Mouse (Mus musculus) hindbrain, embryonic 11.5 days (tissue): ENCODE results near the gene Tsc22d4. TPM values are rescaled to one million over a fixed set of nuclear protein-coding genes. Genes with fewer than 3 reads are reported as not detected.

Experiments
- ATAC-seq: fragments of 200-750 bp; cut with Nextera tagmentation; 2 replicates; pipeline ENCODE4 v1.8.0; 2017; ENCODE audit warnings: mild to moderate bottlenecking, moderate TSS enrichment, moderate library complexity; ENCODE audit not compliant: low FRiP score
- DNase-seq: peaks from one replicate; pipeline ENCODE4 v3.0.0-alpha.2; 2015; ENCODE audit warnings: low spot score
- H3K27ac ChIP-seq: fragments of 300-500 bp; sonication (generic); 2 replicates; pipeline ENCODE4 v1.5.1; 2014; ENCODE audit warnings: mild to moderate bottlenecking, low read depth, low read length
- H3K27me3 ChIP-seq: fragments of 300-500 bp; sonication (generic); 2 replicates; pipeline ENCODE4 v1.6.1; 2014; ENCODE audit warnings: mild to moderate bottlenecking, low read length, moderate library complexity, mixed read lengths; ENCODE audit not compliant: control insufficient read depth, insufficient read depth
- H3K36me3 ChIP-seq: fragments of 300-500 bp; sonication (generic); 2 replicates; pipeline ENCODE4 v1.6.1; 2014; ENCODE audit warnings: mild to moderate bottlenecking, low read length, moderate library complexity, mixed read lengths; ENCODE audit not compliant: control insufficient read depth, insufficient read depth
- H3K4me1 ChIP-seq: fragments of 300-500 bp; sonication (generic); replicated peaks from 2 replicates; pipeline ENCODE4 v1.6.1; 2014; ENCODE audit warnings: low read length, mixed read lengths; ENCODE audit not compliant: control insufficient read depth, insufficient read depth
- H3K4me2 ChIP-seq: fragments of 300-500 bp; sonication (generic); replicated peaks from 2 replicates; pipeline ENCODE4 v1.6.1; 2014; ENCODE audit warnings: mild to moderate bottlenecking, low read depth, low read length
- H3K4me3 ChIP-seq: fragments of 300-500 bp; sonication (generic); 2 replicates; pipeline ENCODE4 v1.5.1; 2014; ENCODE audit warnings: low read depth, low read length
- H3K9ac ChIP-seq: fragments of 300-500 bp; sonication (generic); 2 replicates; pipeline ENCODE4 v1.6.1; 2014; ENCODE audit warnings: low read depth, low read length
- H3K9me3 ChIP-seq: fragments of 300-500 bp; sonication (generic); 2 replicates; pipeline ENCODE4 v1.6.1; 2016; ENCODE audit warnings: low read length; ENCODE audit not compliant: control insufficient read depth
- WGBS: fragments of 180-500 bp; shearing (Covaris S2); extraction: QIAGEN DNeasy Blood & Tissue Kit; methylation state at CpG from one replicate; pipeline ENCODE4 v1.1.7; 2014; 5-methylcytosine and 5-hydroxymethylcytosine counted together
- polyA plus RNA-seq: library from polyadenylated mRNA; unstranded; fragments of >200 nt; fragmentation: Nextera tagmentation; extraction: Ambion mirVana; gene quantifications from 2 replicates; pipeline ENCODE4 v1.2.1, GENCODE M21; 2014

Tsc22d4 gene
- polyA plus RNA-seq, 1 experiment from 2014 or later = 56.4 TPM

DNA sequence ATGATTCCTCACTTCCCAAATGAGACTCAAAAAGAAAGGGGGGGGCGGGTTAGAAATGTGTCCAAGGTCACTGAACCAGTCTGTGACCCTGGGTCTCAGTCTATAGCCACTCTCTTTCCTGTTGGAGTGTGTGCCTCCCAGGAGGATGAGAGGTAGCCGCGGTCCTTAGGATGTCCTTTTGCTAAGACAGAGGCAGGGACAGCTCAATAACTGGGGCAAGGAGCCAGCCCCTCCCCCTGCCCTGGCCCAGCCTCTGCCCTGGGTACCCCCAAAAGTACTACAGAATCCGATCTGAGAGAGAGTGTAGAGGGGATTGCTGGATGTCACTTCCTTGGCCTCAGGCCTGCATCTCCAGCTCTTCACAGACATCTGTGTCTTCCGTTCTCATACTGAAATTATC is 9.9 kb downstream of the Tsc22d4 start:
- ATAC-seq (no peak), DNase-seq (no peak)
- no peak overlapping the region for H3K9ac ChIP-seq
- WGBS = 81% methylated on average over 5 of the region's 5 CpGs
- H3K9me3 ChIP-seq = no peaks in the 10 kb centered on the region
- H3K4me3 ChIP-seq = no peak overlapping the region
- no peaks in the 10 kb centered on the region for H3K4me1 ChIP-seq
- H3K36me3 ChIP-seq = no peaks in the 10 kb centered on the region; the same call in 1 of the 2 replicates
- no peak overlapping the region for H3K27ac ChIP-seq
- H3K4me2 ChIP-seq = no peak overlapping the region
- H3K27me3 ChIP-seq = no peaks in the 10 kb centered on the region

- Histone ChIP-seq H3K27ac (no peak overlapping the region), H3K27me3 (no peaks in the 10 kb centered on the region), H3K36me3 (no peaks in the 10 kb centered on the region; the same call in 1 of the 2 replicates), H3K4me2 (no peak overlapping the region), H3K4me3 (no peak overlapping the region), H3K9ac (no peak overlapping the region), H3K9me3 (no peaks in the 10 kb centered on the region), H3K4me1 (no peaks in the 10 kb centered on the region)
- DNase-seq (no peak), ATAC-seq (no peak)
- 86% methylated on average over 3 of the region's 3 CpGs for WGBS
These were observed 10.6 kb downstream of the Tsc22d4 start for GRCm38 (mm10) chr5:137756106-137756505.

- Histone ChIP-seq H3K36me3 (no peaks in the 10 kb centered on the region; the same call in 1 of the 2 replicates), H3K27me3 (no peaks in the 10 kb centered on the region), H3K9ac (no peak overlapping the region)
These were observed 11.5 kb downstream of the Tsc22d4 start for GRCm38 (mm10) chr5:137756882-137757661.

DNA sequence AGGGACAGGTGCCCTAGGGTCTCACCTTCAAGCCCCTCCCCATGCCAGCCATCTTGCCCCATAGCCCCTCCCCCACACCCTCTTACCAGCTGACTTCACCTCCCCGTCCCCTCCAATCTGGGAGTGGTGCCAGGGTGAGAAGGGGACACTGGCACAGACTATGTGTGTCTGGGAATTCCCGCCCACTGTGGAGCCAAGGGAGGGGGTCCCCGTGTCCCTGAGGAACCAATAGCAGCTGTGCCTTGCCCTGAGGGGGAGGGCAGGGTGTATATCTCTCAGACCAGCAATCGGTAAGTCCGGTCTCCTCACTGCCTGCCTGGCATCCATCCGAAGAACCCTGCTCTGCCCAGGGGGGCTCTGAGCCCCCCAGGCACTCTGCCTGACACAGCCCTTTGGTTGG is 12.4 kb downstream of the Tsc22d4 start:
- DNase-seq (no peak), ATAC-seq (peak; percentile 26; the same call in 1 of the 2 replicates)
- no peak overlapping the region for H3K9ac ChIP-seq
- no peaks in the 10 kb centered on the region for H3K4me1 ChIP-seq
- 82% methylated on average over 6 of the region's 6 CpGs for WGBS
- H3K9me3 ChIP-seq = no peaks in the 10 kb centered on the region
- H3K4me2 ChIP-seq = no peak overlapping the region
- no peaks in the 10 kb centered on the region for H3K27me3 ChIP-seq
- H3K27ac ChIP-seq = no peak overlapping the region
- H3K4me3 ChIP-seq = no peak overlapping the region
- no peaks in the 10 kb centered on the region for H3K36me3 ChIP-seq

More at GRCm38 (mm10) chr5:137756882-137757661, 11.5 kb downstream of the Tsc22d4 start:
- Histone ChIP-seq H3K4me2 (no peak overlapping the region), H3K9me3 (no peaks in the 10 kb centered on the region), H3K4me1 (no peaks in the 10 kb centered on the region), H3K4me3 (no peak overlapping the region), H3K27ac (no peak overlapping the region)
- 47% methylated on average over 10 of the region's 10 CpGs for WGBS
- DNase-seq (peak; percentile 92), ATAC-seq (peak; percentile 56)

DNA sequence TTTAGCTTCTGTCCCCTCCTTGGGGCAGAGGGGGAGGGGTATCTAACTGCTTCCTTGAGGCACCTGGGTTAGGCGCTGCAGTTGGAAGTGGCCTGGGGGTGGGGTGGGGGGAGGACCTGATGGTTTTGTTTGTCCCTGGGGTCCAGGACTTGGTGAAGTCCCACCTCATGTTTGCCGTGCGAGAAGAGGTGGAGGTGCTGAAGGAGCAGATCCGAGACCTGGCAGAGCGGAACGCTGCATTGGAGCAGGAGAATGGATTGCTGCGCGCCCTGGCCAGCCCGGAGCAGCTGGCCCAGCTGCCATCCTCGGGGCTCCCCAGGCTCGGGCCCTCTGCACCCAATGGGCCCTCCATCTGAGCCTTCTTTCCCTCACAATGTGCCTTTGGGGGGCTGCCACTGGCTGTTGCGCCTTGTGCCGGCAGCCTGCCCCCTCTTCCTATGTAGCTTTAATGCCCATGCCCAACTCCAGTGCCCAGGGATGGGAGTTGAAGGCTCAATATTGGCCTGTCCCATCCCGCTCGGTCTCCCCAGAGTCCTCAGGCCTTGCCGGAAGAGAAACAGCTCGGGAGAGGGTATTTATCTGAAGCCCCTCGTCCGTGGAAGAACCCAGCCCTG is 13.5 kb downstream of the Tsc22d4 start:
- Histone ChIP-seq H3K27me3 (no peaks in the 10 kb centered on the region), H3K9me3 (no peaks in the 10 kb centered on the region), H3K9ac (no peak overlapping the region), H3K4me3 (no peak overlapping the region), H3K27ac (no peak overlapping the region), H3K36me3 (no peaks in the 10 kb centered on the region), H3K4me1 (no peaks in the 10 kb centered on the region), H3K4me2 (no peak overlapping the region)
- ATAC-seq = no peak
- WGBS = 91% methylated on average over 17 of the region's 19 CpGs
- no peak for DNase-seq

DNA sequence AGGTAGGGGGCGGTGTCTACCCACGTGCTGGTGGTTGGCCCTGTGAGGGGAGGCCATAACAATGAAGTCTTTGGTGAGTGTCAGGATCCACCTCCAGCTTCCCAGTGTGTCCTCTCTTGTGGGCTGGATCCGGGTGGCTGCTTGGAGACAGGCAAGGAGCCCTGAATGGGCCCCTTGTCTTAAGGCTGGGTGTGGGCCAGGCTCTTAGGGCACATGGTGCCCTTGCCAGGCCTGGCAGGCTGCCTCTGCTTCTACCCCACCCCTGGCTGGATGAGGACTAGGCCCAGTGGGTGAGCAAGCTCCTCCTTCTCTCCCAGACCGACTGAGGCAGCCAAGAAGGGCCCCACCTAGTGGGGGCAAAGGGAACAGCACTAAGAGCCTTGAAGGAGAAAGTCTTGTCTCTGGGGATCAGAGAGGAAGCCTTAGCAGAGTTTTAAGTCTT is 14.5 kb downstream of the Tsc22d4 start:
- Histone ChIP-seq H3K9me3 (no peaks in the 10 kb centered on the region), H3K27ac (no peak overlapping the region), H3K4me2 (no peak overlapping the region), H3K27me3 (no peaks in the 10 kb centered on the region), H3K4me1 (no peaks in the 10 kb centered on the region), H3K36me3 (no peaks in the 10 kb centered on the region), H3K4me3 (no peak overlapping the region), H3K9ac (no peak overlapping the region)
- whole genome bisulfite sequencing = 32% methylated on average over 4 of the region's 4 CpGs
- DNase-seq = peak; percentile 80
- ATAC-seq = peak; percentile 25; the same call in 1 of the 2 replicates

DNA sequence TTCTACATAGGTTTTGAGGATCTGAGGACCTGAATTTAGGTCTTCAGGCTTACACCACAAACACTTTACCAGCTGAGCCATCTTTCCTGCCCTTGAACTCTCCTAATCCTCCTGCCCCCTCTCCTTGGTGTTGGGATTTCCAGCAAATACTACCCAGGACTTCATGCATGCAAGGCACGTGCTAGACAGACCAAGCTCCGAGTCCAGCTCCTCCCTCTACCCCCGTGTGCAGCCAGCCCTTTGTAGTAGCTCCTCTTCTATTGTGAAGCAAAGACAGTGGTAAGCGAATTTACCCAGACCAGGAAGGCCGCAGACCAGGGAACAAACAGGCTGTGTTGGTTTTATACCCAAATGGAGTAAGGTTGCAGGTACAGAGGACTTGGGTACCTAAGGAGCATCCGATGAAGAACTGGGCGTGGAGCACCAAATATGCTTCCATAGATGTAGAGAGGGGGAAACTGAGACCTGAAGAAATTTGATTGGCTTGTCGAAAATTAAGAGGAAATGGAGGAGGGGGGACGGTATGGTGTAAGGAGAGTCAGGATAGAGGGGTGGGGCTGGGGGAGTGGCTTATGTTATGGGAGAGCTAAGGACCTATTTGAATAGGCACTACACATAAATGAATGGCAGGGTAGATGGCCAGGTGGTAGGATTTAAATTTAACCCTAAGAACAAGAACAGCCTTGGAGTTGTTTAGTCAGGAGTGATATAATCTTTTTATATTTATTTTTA is 19.2 kb downstream of the Tsc22d4 start:
- no peak overlapping the region for H3K4me2 ChIP-seq
- DNase-seq = no peak
- no peak overlapping the region for H3K4me3 ChIP-seq
- ATAC-seq = 0 out of 2 replicates have a peak, but pooled peaks have one; percentile 56
- no peaks in the 10 kb centered on the region for H3K9me3 ChIP-seq
- no peaks in the 10 kb centered on the region for H3K36me3 ChIP-seq
- no peaks in the 10 kb centered on the region for H3K4me1 ChIP-seq
- H3K27ac ChIP-seq = 0 out of 2 replicates have a peak overlapping the region, but pooled peaks have one; percentile 39
- no peaks in the 10 kb centered on the region for H3K27me3 ChIP-seq
- H3K9ac ChIP-seq = no peak overlapping the region
- WGBS = 49% methylated on average over 9 of the region's 9 CpGs

- Histone ChIP-seq H3K9ac (no peak overlapping the region), H3K27me3 (no peaks in the 10 kb centered on the region), H3K4me3 (no peak overlapping the region), H3K9me3 (no peaks in the 10 kb centered on the region), H3K27ac (no peak overlapping the region), H3K4me2 (no peak overlapping the region), H3K36me3 (no peaks in the 10 kb centered on the region), H3K4me1 (no peaks in the 10 kb centered on the region)
- WGBS = 56% methylated on average over 3 of the region's 3 CpGs
- DNase-seq = peak; percentile 58
- no peak for ATAC-seq
These were observed 20.7 kb downstream of the Tsc22d4 start for GRCm38 (mm10) chr5:137766270-137766669.
